Mouse (Mus musculus): ENCODE data around the gene Cox7b2.
"Not testable (repeated sequence)": the region's sequence is repeated elsewhere in the genome, so short reads cannot be mapped to it uniquely, and the experiment has no call there.

The Cox7b2 gene

DNA sequence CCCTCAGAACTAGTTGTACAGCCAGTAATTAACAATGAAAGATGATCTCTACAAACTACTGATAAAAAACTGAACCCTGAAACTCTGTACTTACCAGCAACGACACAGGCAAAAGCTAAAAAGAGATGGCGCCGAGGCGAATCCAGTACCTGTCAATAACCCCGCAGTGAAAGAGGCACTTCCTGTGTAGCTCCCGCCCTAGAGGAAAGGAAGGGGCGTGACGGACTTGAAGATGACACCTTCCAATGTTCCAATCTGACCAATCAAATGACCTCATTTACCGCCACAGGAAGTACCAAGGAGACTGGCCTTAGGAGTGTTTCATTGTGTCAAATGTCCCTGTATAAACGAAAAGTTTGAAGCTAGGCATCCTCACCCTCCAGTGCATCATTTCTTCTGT lies at the start of gene Cox7b2:
Gene Cox7b2, minus strand, starts transcription at position 127 of the 400 bp plus-strand sequence.
- no peak for DNase-seq

DNA sequence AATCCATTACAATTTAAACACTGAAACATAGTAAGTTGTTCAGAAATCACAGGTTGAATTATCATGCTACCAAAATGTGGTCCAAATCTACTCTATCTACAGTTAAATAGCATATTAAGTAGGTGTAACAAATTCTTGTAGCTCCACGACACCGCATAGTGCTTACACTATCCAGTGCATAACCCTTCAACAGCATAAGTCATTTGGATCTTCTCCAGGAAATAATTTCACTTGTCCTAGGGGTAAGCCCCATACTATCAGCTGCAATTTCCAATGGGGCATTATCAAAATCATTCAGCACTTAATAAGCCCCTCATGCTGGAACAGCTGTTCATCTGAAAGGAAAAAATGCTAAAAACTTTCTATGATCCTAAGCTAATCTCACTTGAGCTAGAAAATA lies 47.3 kb upstream of the Cox7b2 start:
- DNase-seq = no peak

- no peak for DNase-seq
Observed at GRCm38 (mm10) chr5:71593745-71594255, 45.8 kb upstream of the Cox7b2 start.

DNA sequence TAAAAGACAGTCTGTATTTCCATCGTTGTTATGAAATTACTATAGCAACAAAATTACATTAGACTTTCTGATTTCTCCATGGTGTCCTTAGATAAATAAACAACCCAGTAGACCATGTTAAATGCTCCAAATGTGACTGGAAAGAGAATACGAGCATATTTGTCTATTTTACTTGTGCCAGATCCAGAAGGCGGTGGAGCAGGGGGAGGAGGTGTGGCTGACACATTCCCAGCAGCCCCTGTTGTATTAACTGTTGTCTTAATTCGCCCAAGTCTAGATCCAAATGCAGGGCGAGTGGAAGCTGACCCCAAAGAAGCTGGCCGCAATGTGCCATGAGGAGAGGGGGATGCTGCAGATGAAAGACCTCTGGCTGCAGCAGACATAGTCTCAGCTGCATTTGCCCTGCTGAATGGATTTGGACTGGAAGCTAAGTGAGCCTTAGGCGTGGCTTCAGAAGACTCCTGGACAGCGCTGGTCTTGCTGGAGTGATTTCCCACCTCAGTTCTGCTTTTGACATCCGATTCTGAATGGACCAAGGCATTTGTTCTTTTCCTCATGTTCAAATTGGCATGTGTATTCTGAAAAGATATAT lies 23.7 kb upstream of the Cox7b2 start:
- no peak for DNase-seq

DNA sequence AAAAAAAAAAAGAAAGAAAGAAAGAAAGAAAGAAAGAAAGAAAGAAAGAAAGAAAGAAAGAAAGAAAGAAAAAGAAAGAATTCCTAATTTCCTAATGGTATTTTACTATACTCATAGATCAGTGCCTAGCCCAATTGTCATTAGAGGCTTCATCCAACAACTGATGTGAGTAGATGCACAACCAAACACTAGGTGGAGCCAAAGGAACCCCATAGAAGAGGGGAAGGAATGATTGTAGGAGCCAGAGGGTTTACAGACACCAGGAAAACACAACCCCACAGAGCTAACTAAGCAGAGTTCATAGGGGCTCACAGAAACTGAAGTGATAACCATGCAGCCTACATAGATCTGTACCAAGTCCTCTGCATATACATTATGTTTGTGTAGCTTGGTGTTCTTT lies 2.5 kb downstream of the Cox7b2 start:
- peak; percentile 4 to 25 for DNase-seq

GRCm38 (mm10) chr5:71525486-71525885 lies 22.5 kb downstream of the Cox7b2 start:
- DNase-seq = not testable (repeated sequence)

DNA sequence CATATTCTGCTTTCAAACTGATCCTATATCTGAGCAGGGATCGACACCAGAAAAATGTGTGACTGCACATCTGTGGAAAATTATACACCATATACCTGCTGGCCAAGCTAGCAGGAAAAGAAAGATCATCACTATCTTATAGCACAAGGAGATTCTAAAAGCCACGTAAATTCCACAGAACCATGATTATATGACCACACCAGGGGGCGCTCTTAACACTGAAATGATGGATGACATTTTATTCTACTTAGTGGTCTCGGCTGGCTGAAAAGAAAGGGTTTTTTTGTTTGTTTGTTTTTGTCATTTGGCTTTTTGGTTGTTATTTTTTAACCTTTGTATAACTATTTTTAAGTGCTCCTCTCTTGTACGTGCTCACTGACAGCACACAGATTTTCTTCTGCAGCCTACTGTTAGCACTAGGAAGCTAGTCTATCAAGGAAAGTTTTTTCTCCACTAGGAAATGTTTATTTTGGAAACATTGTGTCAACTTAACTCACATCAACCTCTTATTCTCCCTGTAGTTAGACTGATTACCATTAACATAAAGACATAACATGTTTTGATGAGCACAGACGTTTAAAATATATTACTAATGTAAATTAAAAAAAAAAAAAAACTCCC lies 45.8 kb downstream of the Cox7b2 start:
- peak; percentile 56 to 76 for DNase-seq

DNA sequence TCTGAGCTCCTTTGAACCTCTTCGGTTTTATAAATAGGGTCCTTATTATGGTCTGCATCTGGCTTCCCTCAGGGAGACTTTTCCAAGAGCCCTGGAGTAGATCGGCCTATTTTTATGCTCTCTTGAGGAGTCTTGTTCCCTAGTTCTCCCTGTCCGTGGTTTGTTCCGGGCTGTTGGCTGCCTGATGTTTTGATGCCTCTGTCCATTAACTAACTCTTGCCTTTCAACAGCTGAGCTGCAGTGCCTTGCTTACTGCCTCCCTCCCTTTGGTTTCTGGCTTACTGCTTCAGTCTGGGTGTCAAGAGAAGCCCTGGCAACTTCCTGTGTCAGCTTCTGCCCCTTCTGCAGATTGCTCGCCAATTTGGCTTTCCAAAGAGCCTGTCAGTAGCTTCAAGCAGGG lies 52.4 kb downstream of the Cox7b2 start:
- peak in 1 of 2 experiments; percentile 7 for DNase-seq

DNA sequence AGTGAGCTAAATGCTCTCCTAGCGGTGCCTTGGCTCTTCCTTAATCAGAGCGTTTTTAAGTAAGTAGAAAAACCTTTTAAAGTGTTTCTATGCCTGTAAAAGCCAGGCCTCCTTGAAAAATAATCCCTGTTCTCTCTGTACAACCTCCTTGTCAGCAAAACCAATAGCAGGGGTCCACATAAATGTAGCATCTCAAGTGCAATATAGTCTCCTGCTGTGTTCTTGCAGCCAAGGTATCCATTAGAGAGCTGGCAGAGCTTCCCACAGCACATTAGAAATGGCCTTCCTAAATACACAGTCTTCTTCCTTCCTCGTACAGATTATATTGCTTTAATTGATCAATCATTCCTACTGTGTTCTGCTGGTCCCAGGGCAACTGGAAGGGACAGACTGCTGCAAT lies 91.0 kb downstream of the Cox7b2 start:
- no peak for DNase-seq

GRCm38 (mm10) chr5:71440174-71440573 lies 107.8 kb downstream of the Cox7b2 start:
- no peak for DNase-seq
